ENCODE assay signal across 8 mouse cellular contexts in genomic region chr11:5742106-5742505, GRCm38 (mm10). TPM values are rescaled to one million over a fixed set of nuclear protein-coding genes. Genes with fewer than 3 reads are reported as not detected.
DNase-seq lines count a peak whose midpoint lies in the region; ATAC-seq and TF ChIP-seq lines count a peak whose summit lies in the region.

No protein-coding gene starts in this region.

- 79% methylated on average over 7 of the region's 7 CpGs for WGBS in midbrain, postnatal 0 days
- WGBS in midbrain, embryonic 14.5 days = 81% methylated on average over 7 of the region's 7 CpGs
- 69% methylated on average over 7 of the region's 7 CpGs for WGBS in lung, embryonic 14.5 days
- WGBS in hindbrain, embryonic 14.5 days = 76% methylated on average over 7 of the region's 7 CpGs
- 76% methylated on average over 7 of the region's 7 CpGs for WGBS in midbrain, embryonic 10.5 days

- no peak for ATAC-seq in midbrain, postnatal 0 days (ENCODE audit: low FRiP score)
- ATAC-seq in midbrain, embryonic 14.5 days (ENCODE audit: low FRiP score, low TSS enrichment) = no peak
- ATAC-seq in lung, embryonic 14.5 days (ENCODE audit: insufficient read depth) = no peak
- no peak for ATAC-seq in hindbrain, embryonic 14.5 days (ENCODE audit: low FRiP score)

- H3K4me3 ChIP-seq in midbrain, postnatal 0 days (ENCODE audit: low read depth, low read length) = no peak overlapping the region
- H3K4me3 ChIP-seq in midbrain, embryonic 14.5 days (replicated peaks; ENCODE audit: low read depth, low read length) = no peak overlapping the region
- H3K4me3 ChIP-seq in lung, embryonic 14.5 days (ENCODE audit: low read depth, low read length) = no peak overlapping the region
- H3K4me3 ChIP-seq in hindbrain, embryonic 14.5 days (replicated peaks; ENCODE audit: low read length) = no peak overlapping the region
- H3K4me3 ChIP-seq in midbrain, embryonic 10.5 days = no peak overlapping the region

- no peak overlapping the region for H3K27ac ChIP-seq in midbrain, postnatal 0 days (ENCODE audit: low read depth, low read length)
- H3K27ac ChIP-seq in midbrain, embryonic 14.5 days (replicated peaks; ENCODE audit: low read depth, low read length) = no peak overlapping the region
- H3K27ac ChIP-seq in lung, embryonic 14.5 days (ENCODE audit: low read depth) = no peak overlapping the region
- H3K27ac ChIP-seq in hindbrain, embryonic 14.5 days = no peak overlapping the region
- no peak overlapping the region for H3K27ac ChIP-seq in midbrain, embryonic 10.5 days (replicated peaks)

- H3K36me3 ChIP-seq in midbrain, postnatal 0 days (ENCODE audit: insufficient read depth, low read length) = no peaks in the 10 kb centered on the region
- H3K36me3 ChIP-seq in midbrain, embryonic 14.5 days (ENCODE audit: control insufficient read depth, insufficient read depth, low read length) = no peaks in the 10 kb centered on the region
- no peaks in the 10 kb centered on the region for H3K36me3 ChIP-seq in lung, embryonic 14.5 days (ENCODE audit: insufficient read depth)
- H3K36me3 ChIP-seq in hindbrain, embryonic 14.5 days (replicated peaks; ENCODE audit: control insufficient read depth, insufficient read depth) = no peaks in the 10 kb centered on the region
- no peaks in the 10 kb centered on the region for H3K36me3 ChIP-seq in midbrain, embryonic 10.5 days

- no peaks in the 10 kb centered on the region for H3K9me3 ChIP-seq in midbrain, postnatal 0 days (ENCODE audit: low read length)
- no peaks in the 10 kb centered on the region for H3K9me3 ChIP-seq in midbrain, embryonic 14.5 days (ENCODE audit: control insufficient read depth, low read length)
- H3K9me3 ChIP-seq in lung, embryonic 14.5 days (ENCODE audit: low read depth, low read length) = no peaks in the 10 kb centered on the region
- H3K9me3 ChIP-seq in hindbrain, embryonic 14.5 days (ENCODE audit: control insufficient read depth, low read length) = no peaks in the 10 kb centered on the region
- no peaks in the 10 kb centered on the region for H3K9me3 ChIP-seq in midbrain, embryonic 10.5 days (replicated peaks)

- peak; percentile 47 for TF ChIP-seq CTCF in midbrain, postnatal 0 days (IDR thresholded peaks at IDR 0.05)
- TF ChIP-seq CTCF in lung, embryonic 14.5 days (IDR thresholded peaks at IDR 0.05; ENCODE audit: low read depth) = peak; percentile 39; the same call in 1 of the 2 replicates

- no peak overlapping the region for H3K4me2 ChIP-seq in midbrain, postnatal 0 days (ENCODE audit: low read depth, low read length, poor library complexity, severe bottlenecking)
- H3K4me2 ChIP-seq in midbrain, embryonic 14.5 days (ENCODE audit: low read length) = no peak overlapping the region
- H3K4me2 ChIP-seq in lung, embryonic 14.5 days = no peak overlapping the region
- H3K4me2 ChIP-seq in hindbrain, embryonic 14.5 days (replicated peaks) = no peak overlapping the region

- 0 out of 2 replicates have a peak, but pooled peaks cover 4% of the 10 kb centered on the region for H3K4me1 ChIP-seq in midbrain, postnatal 0 days (ENCODE audit: insufficient read depth, low read length)
- H3K4me1 ChIP-seq in midbrain, embryonic 14.5 days (ENCODE audit: control insufficient read depth, insufficient read depth, low read length) = peaks cover 7% of the 10 kb centered on the region; the same call in 1 of the 2 replicates
- H3K4me1 ChIP-seq in lung, embryonic 14.5 days (ENCODE audit: insufficient read depth) = no peaks in the 10 kb centered on the region
- peaks cover 11% of the 10 kb centered on the region for H3K4me1 ChIP-seq in hindbrain, embryonic 14.5 days (replicated peaks; ENCODE audit: control insufficient read depth, insufficient read depth, low read length)
- peaks cover 12% of the 10 kb centered on the region for H3K4me1 ChIP-seq in midbrain, embryonic 10.5 days

- H3K9ac ChIP-seq in midbrain, postnatal 0 days (replicated peaks; ENCODE audit: low read length, poor library complexity, severe bottlenecking) = no peak overlapping the region
- H3K9ac ChIP-seq in midbrain, embryonic 14.5 days (replicated peaks; ENCODE audit: low read length) = no peak overlapping the region
- H3K9ac ChIP-seq in lung, embryonic 14.5 days = no peak overlapping the region
- no peak overlapping the region for H3K9ac ChIP-seq in hindbrain, embryonic 14.5 days

- DNase-seq in embryo, embryonic 10.5 days (ENCODE audit: low spot score) = peak; percentile 12
- no peak for DNase-seq in embryo, embryonic 11 days
- DNase-seq in midbrain, postnatal 0 days (ENCODE audit: low spot score) = no peak
- DNase-seq in midbrain, embryonic 14.5 days = no peak
- DNase-seq in lung, embryonic 14.5 days = no peak
- peak; percentile 43 to 46 for DNase-seq in thymus, postnatal 36 days
- no peak for DNase-seq in hindbrain, embryonic 14.5 days (ENCODE audit: low spot score)
- DNase-seq in midbrain, embryonic 10.5 days (ENCODE audit: low spot score) = no peak

- no peaks in the 10 kb centered on the region for H3K27me3 ChIP-seq in midbrain, postnatal 0 days (ENCODE audit: insufficient read depth, low read length)
- H3K27me3 ChIP-seq in midbrain, embryonic 14.5 days (ENCODE audit: control insufficient read depth, insufficient read depth, low read length) = no peaks in the 10 kb centered on the region
- H3K27me3 ChIP-seq in lung, embryonic 14.5 days (ENCODE audit: insufficient read depth, low read length) = no peaks in the 10 kb centered on the region
- no peaks in the 10 kb centered on the region for H3K27me3 ChIP-seq in hindbrain, embryonic 14.5 days (ENCODE audit: control insufficient read depth, insufficient read depth, low read length)
- no peaks in the 10 kb centered on the region for H3K27me3 ChIP-seq in midbrain, embryonic 10.5 days (ENCODE audit: low read depth, poor library complexity, severe bottlenecking)

RNA-seq across cellular contexts. Expression of gene Urgcp, which starts 20.1 kb away (rescaled TPM):
- 53.9 and 56.2 TPM in 2 replicates for total RNA-seq in midbrain, postnatal 0 days (2014; rRNA removed)
- polyA plus RNA-seq in midbrain, postnatal 0 days (2015; fragmentation: Nextera tagmentation; extraction: Ambion mirVana) = 34.2 and 35.0 TPM in 2 replicates
- 21.5 and 23.9 TPM in 2 replicates for polyA plus RNA-seq in midbrain, embryonic 14.5 days (2014; fragmentation: Nextera tagmentation; extraction: Ambion mirVana)
- 18.3 and 20.1 TPM in 2 replicates for polyA plus RNA-seq in lung, embryonic 14.5 days (2014; fragmentation: Nextera tagmentation; extraction: Ambion mirVana)
- polyA plus RNA-seq in hindbrain, embryonic 14.5 days (2014; fragmentation: Nextera tagmentation; extraction: Ambion mirVana) = 26.2 and 26.8 TPM in 2 replicates
- 18.3 and 22.8 TPM in 2 replicates for polyA plus RNA-seq in midbrain, embryonic 10.5 days (2016; fragmentation: Nextera tagmentation; extraction: Ambion mirVana)

RNA-seq across cellular contexts. Expression of gene Mrps24, which starts 26.6 kb away (rescaled TPM):
- 62.2 and 86.4 TPM in 2 replicates for total RNA-seq in midbrain, postnatal 0 days (2014; rRNA removed)
- 222 and 226 TPM in 2 replicates for polyA plus RNA-seq in midbrain, postnatal 0 days (2015; fragmentation: Nextera tagmentation; extraction: Ambion mirVana)
- polyA plus RNA-seq in midbrain, embryonic 14.5 days (2014; fragmentation: Nextera tagmentation; extraction: Ambion mirVana) = 180 and 218 TPM in 2 replicates
- 193 and 208 TPM in 2 replicates for polyA plus RNA-seq in lung, embryonic 14.5 days (2014; fragmentation: Nextera tagmentation; extraction: Ambion mirVana)
- polyA plus RNA-seq in hindbrain, embryonic 14.5 days (2014; fragmentation: Nextera tagmentation; extraction: Ambion mirVana) = 186 and 224 TPM in 2 replicates
- polyA plus RNA-seq in midbrain, embryonic 10.5 days (2016; fragmentation: Nextera tagmentation; extraction: Ambion mirVana) = 155 and 159 TPM in 2 replicates

RNA-seq across cellular contexts. Expression of gene Dbnl, which starts 46.2 kb away (rescaled TPM):
- 82.2 and 90.8 TPM in 2 replicates for total RNA-seq in midbrain, postnatal 0 days (2014; rRNA removed)
- 135 and 143 TPM in 2 replicates for polyA plus RNA-seq in midbrain, postnatal 0 days (2015; fragmentation: Nextera tagmentation; extraction: Ambion mirVana)
- 145 and 148 TPM in 2 replicates for polyA plus RNA-seq in midbrain, embryonic 14.5 days (2014; fragmentation: Nextera tagmentation; extraction: Ambion mirVana)
- 106 and 114 TPM in 2 replicates for polyA plus RNA-seq in lung, embryonic 14.5 days (2014; fragmentation: Nextera tagmentation; extraction: Ambion mirVana)
- polyA plus RNA-seq in hindbrain, embryonic 14.5 days (2014; fragmentation: Nextera tagmentation; extraction: Ambion mirVana) = 133 TPM in 2 replicates
- polyA plus RNA-seq in midbrain, embryonic 10.5 days (2016; fragmentation: Nextera tagmentation; extraction: Ambion mirVana) = 142 and 159 TPM in 2 replicates

Comparison
In these comparisons a context has a peak if more than half of its experiments do, and no peak if none do; other contexts are left out.
1. DNase-seq: peak in embryo, embryonic 10.5 days (single experiment) and thymus, postnatal 36 days (2 of 2); none in embryo, embryonic 11 days (single experiment), midbrain, postnatal 0 days (single experiment), midbrain, embryonic 14.5 days (single experiment), lung, embryonic 14.5 days (single experiment), hindbrain, embryonic 14.5 days (single experiment) and midbrain, embryonic 10.5 days (single experiment).